Mouse (Mus musculus) hindbrain, embryonic 12.5 days (tissue): ENCODE data around the gene Ubap1l. TPM values are rescaled to one million over a fixed set of nuclear protein-coding genes. Genes with fewer than 3 reads are reported as not detected.

Experiments used
- ATAC-seq: fragments of 200-750 bp; cut with Nextera tagmentation; 2 replicates; pipeline ENCODE4 v1.8.0; 2017; ENCODE audit warnings: moderate TSS enrichment; ENCODE audit not compliant: low FRiP score
- H3K27ac ChIP-seq: fragments of 300-500 bp; sonication (generic); 2 replicates; pipeline ENCODE4 v1.5.1; 2016; ENCODE audit warnings: mild to moderate bottlenecking
- H3K27me3 ChIP-seq: fragments of 300-500 bp; sonication (generic); 2 replicates; pipeline ENCODE4 v1.6.1; 2016; ENCODE audit warnings: mild to moderate bottlenecking
- H3K36me3 ChIP-seq: fragments of 300-500 bp; sonication (generic); 2 replicates; pipeline ENCODE4 v1.6.1; 2016; ENCODE audit warnings: mild to moderate bottlenecking
- H3K4me1 ChIP-seq: fragments of 300-500 bp; sonication (generic); 2 replicates; pipeline ENCODE4 v1.6.1; 2016
- H3K4me2 ChIP-seq: fragments of 300-500 bp; sonication (generic); replicated peaks from 2 replicates; pipeline ENCODE4 v1.6.1; 2016; ENCODE audit warnings: mild to moderate bottlenecking
- H3K4me3 ChIP-seq: fragments of 300-500 bp; sonication (generic); 2 replicates; pipeline ENCODE4 v1.5.1; 2016; ENCODE audit warnings: mild to moderate bottlenecking
- H3K9ac ChIP-seq: fragments of 300-500 bp; sonication (generic); 2 replicates; pipeline ENCODE4 v1.6.1; 2016; ENCODE audit warnings: mild to moderate bottlenecking, moderate library complexity
- H3K9me3 ChIP-seq: fragments of 300-500 bp; sonication (generic); replicated peaks from 2 replicates; pipeline ENCODE4 v1.6.1; 2016; ENCODE audit warnings: mild to moderate bottlenecking
- WGBS: fragments of 180-500 bp; shearing (Covaris S2); methylation state at CpG from one replicate; pipeline ENCODE4 v1.1.7; 2016; 5-methylcytosine and 5-hydroxymethylcytosine counted together
- polyA plus RNA-seq: library from polyadenylated mRNA; unstranded; fragments of >200 nt; fragmentation: Nextera tagmentation; extraction: Ambion mirVana; gene quantifications from 2 replicates; pipeline ENCODE4 v1.2.1, GENCODE M21; 2016

Gene Ubap1l
- polyA plus RNA-seq, 1 experiment from 2014 or later, result 0.72 TPM

DNA sequence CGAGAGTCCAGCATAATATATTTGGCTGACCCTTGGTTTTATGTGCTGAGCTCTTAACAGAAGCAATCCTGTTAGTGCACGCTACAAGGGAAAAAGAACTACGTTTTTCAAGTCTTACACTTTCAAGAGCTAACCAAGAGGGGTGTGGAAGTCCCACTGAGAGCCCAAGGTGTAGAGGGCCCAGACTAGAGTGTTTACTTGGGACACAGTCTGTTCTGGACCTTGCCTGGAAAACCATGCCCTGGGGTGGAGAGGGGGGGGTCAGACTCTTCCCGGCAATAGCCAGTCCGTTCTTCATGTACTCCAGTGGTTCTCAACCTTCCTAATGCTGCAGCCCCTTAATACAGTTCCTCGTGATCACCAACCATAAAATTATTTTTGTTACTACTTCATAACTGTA is 39.1 kb downstream of the Ubap1l start:
- Histone ChIP-seq H3K4me2 (no peak overlapping the region), H3K4me3 (no peak overlapping the region), H3K36me3 (no peaks in the 10 kb centered on the region), H3K4me1 (peaks cover 3% of the 10 kb centered on the region; the same call in 1 of the 2 replicates), H3K9me3 (no peaks in the 10 kb centered on the region), H3K9ac (no peak overlapping the region), H3K27ac (no peak overlapping the region), H3K27me3 (no peaks in the 10 kb centered on the region)
- 91% methylated on average over 6 of the region's 6 CpGs for WGBS
- ATAC-seq, result no peak

DNA sequence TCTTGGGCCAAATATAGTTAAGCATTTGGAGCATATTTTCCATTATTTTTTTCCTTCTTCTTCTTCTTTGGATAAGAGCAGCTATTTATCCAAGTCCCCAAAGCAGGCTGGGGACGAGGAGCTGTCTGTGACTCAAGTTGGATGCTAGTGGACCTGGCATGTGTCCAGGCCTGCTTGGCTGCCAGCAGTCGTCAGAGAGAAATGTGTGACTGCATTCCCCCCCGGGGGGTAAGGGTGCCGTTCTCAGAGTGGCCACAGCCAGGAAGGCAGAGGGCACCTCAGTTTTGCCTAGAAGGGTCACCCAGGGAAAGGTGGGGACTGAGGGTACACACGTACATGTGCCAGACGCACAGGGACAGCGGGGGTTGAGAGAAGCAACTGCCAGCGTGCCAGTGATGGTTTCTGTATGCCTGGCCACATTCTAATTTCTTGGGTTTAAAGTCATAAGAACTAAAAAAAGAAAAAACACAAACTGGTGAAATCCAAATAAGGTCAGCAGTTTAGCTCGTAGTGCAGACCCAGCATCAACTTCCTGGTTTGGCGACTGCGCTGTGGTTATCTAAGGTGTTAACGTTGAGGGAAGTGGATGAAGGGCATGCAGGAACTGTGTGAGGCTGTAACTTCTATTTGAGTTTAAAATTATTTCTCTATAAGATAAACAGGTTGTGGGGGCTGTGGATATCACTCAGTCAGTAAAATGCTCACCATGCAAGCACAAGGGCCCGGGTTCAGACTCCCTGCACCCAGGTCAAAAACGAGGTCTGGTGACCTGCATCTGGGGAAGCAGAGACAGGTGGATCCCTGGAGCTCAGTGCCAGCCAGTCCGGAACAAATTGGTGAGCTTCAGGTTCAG is 43.7 kb downstream of the Ubap1l start:
- H3K4me2 ChIP-seq, result no peak overlapping the region
- no peaks in the 10 kb centered on the region; the same call in 1 of the 2 replicates for H3K36me3 ChIP-seq
- ATAC-seq, result no peak
- no peaks in the 10 kb centered on the region for H3K4me1 ChIP-seq
- no peaks in the 10 kb centered on the region for H3K9me3 ChIP-seq
- no peaks in the 10 kb centered on the region for H3K27me3 ChIP-seq
- no peak overlapping the region for H3K27ac ChIP-seq
- no peak overlapping the region for H3K4me3 ChIP-seq
- H3K9ac ChIP-seq, result no peak overlapping the region
- 74% methylated on average over 15 of the region's 15 CpGs for WGBS

DNA sequence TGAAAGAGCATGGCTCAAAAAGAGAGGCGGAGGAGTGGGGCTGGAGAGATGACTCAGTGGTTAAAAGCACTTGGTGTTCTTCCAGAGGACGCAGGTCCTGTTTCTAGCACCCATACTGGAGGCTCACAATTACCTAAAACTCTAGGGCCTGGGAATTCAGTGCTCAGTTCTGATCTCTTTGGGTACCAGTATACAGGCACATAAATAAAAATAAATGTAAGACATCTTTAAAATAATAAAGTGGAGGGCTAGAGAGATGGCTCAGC is 44.3 kb downstream of the Ubap1l start:
- Histone ChIP-seq H3K36me3 (no peaks in the 10 kb centered on the region; the same call in 1 of the 2 replicates), H3K4me1 (no peaks in the 10 kb centered on the region), H3K4me2 (no peak overlapping the region), H3K9me3 (no peaks in the 10 kb centered on the region), H3K27me3 (no peaks in the 10 kb centered on the region), H3K27ac (no peak overlapping the region), H3K9ac (no peak overlapping the region), H3K4me3 (no peak overlapping the region)
- ATAC-seq, result no peak
- 86% methylated on average over 2 of the region's 2 CpGs for WGBS

DNA sequence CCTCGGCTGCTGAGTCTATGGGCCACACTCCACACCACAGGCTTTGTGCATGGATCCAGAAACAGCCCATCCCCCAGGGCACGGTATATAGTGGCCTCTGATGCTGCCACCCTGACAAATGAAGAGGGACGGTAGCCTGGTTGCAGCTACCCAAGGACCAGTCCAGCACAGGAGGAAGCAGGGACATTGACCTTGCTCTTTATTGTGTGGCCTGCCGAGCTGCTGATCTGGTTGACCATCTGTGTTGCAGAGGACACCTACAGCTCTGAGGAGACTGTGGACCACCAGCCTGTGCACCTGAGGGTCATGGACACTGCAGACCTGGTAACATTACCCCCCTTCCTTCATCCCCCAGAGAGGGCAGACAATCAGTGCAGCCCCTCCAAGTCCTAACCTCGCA is 46.5 kb downstream of the Ubap1l start:
- no peak overlapping the region for H3K4me2 ChIP-seq
- H3K9ac ChIP-seq, result no peak overlapping the region
- no peaks in the 10 kb centered on the region; the same call in 1 of the 2 replicates for H3K36me3 ChIP-seq
- WGBS, result 91% methylated on average over 5 of the region's 5 CpGs
- no peak overlapping the region for H3K27ac ChIP-seq
- H3K4me1 ChIP-seq, result no peaks in the 10 kb centered on the region
- no peak overlapping the region for H3K4me3 ChIP-seq
- no peaks in the 10 kb centered on the region for H3K27me3 ChIP-seq
- no peak for ATAC-seq
- H3K9me3 ChIP-seq, result no peaks in the 10 kb centered on the region

DNA sequence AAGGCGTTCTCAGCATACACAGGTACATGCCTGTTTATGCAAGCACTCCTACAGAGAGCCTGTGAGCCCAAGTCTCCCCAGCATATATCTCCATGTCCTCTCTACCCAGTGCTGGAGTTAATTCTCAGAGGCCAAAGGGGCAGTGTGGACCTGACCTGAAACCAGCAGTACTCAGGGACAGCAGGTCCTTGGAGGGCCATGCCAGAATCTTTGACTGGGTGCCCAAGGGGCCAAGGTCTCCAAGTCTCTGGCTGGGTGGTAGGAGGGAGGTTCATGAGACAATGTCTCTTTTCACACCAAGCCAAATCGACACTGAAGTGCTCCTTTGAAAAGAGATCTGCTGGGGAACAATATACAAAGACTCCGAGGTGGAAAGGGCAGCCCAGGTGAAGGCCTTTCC is 47.0 kb downstream of the Ubap1l start:
- H3K27ac ChIP-seq, result no peak overlapping the region
- H3K36me3 ChIP-seq, result no peaks in the 10 kb centered on the region; the same call in 1 of the 2 replicates
- H3K9me3 ChIP-seq, result no peaks in the 10 kb centered on the region
- no peaks in the 10 kb centered on the region for H3K27me3 ChIP-seq
- H3K4me3 ChIP-seq, result no peak overlapping the region
- no peak for ATAC-seq
- H3K4me2 ChIP-seq, result no peak overlapping the region
- 83% methylated on average over 3 of the region's 3 CpGs for WGBS
- H3K4me1 ChIP-seq, result no peaks in the 10 kb centered on the region
- H3K9ac ChIP-seq, result no peak overlapping the region

DNA sequence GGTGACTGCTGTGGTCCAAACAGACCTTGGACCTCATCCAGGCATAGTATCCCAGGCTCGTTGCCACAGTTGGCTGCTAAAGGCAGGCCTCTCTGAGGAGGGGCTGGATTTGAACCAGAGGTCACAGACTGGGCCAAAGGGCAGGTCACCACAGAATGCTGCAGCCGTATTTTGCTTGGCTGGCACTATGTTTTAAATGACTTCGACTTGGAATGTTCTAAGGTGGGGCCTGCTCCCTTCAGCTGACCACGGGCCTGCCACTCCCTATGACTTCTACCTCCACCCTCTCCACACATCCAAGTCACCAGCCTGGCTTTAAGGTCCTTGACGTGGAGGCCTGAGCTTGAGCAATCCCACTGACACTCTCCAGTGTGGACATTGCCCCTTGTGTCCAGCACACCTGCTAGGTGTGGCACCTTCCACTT is 48.0 kb downstream of the Ubap1l start:
- Histone ChIP-seq H3K36me3 (no peaks in the 10 kb centered on the region; the same call in 1 of the 2 replicates), H3K9ac (no peak overlapping the region), H3K4me3 (no peak overlapping the region), H3K4me1 (no peaks in the 10 kb centered on the region), H3K27me3 (no peaks in the 10 kb centered on the region), H3K4me2 (no peak overlapping the region), H3K9me3 (no peaks in the 10 kb centered on the region), H3K27ac (no peak overlapping the region)
- WGBS, result 67% methylated on average over 5 of the region's 5 CpGs
- no peak for ATAC-seq

DNA sequence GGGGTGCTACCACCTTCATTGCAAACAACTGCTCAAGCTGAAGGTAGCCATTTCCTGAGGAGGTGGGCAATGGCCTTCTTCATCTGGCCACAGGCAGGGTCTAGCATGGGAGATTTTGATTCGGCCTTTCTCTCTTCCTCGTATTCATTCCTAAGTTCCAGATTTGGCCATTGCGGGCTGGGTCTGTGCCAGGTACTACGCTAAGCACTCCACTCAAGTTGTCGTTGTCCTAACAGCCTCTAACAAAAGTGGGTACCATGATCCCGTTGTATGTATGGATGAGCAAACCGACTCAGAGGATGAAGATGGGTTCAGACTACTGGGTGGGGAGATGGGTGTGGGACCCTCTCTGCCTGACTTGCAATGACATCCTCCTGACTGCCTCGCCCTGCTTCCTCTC is 49.5 kb downstream of the Ubap1l start:
- H3K27me3 ChIP-seq, result no peaks in the 10 kb centered on the region
- H3K9me3 ChIP-seq, result no peaks in the 10 kb centered on the region
- no peaks in the 10 kb centered on the region for H3K4me1 ChIP-seq
- 94% methylated on average over 8 of the region's 8 CpGs for WGBS
- ATAC-seq, result no peak
- no peak overlapping the region for H3K4me2 ChIP-seq
- H3K27ac ChIP-seq, result no peak overlapping the region
- H3K36me3 ChIP-seq, result no peaks in the 10 kb centered on the region; the same call in 1 of the 2 replicates
- no peak overlapping the region for H3K4me3 ChIP-seq
- H3K9ac ChIP-seq, result no peak overlapping the region

DNA sequence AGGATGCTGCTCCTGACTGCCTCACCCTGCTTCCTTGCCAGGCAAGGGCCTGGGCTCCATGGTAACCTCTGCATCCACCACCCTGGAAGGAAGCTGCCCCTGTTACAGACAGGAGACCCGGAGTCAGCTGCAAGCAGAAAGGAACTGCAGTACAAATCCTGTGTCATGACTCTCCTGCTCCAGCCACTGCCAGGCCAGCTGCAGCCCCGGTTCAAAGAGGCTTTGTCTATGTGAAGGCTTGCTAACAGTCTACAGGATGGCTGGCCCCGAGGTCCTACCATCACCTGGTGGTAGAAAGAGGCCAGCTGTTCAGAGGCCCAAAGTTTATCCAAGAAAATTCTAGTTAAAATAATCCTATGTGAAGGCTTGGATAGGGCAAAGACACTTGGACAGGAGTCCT is 50.5 kb downstream of the Ubap1l start:
- no peaks in the 10 kb centered on the region; the same call in 1 of the 2 replicates for H3K36me3 ChIP-seq
- no peak overlapping the region for H3K4me2 ChIP-seq
- H3K4me3 ChIP-seq, result no peak overlapping the region
- no peaks in the 10 kb centered on the region for H3K9me3 ChIP-seq
- no peaks in the 10 kb centered on the region for H3K27me3 ChIP-seq
- ATAC-seq, result no peak
- no peak overlapping the region for H3K9ac ChIP-seq
- 73% methylated on average over 3 of the region's 3 CpGs for WGBS
- H3K27ac ChIP-seq, result no peak overlapping the region
- H3K4me1 ChIP-seq, result no peaks in the 10 kb centered on the region

DNA sequence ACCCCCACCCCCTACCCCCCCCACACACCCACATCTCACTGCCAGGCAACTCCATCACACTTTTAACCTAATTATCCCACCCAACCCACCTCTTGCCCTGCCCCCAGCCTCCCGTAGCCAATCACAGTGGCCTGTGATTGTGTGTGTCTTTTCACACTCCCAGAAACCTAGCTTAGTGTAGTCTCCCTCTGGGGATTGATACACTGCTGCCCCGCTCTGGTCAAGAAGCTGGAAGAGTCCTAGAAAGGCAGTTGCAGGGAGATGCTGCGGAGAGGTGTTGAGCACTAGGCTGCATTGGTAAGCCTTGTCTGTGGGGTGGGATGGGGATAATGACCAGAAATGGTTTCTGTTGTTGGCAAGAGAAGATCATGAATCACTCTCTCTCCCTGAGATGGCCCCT is 56.9 kb downstream of the Ubap1l start:
- WGBS, result 60% methylated on average over 3 of the region's 3 CpGs
- no peak overlapping the region for H3K4me2 ChIP-seq
- no peaks in the 10 kb centered on the region for H3K27me3 ChIP-seq
- H3K36me3 ChIP-seq, result no peaks in the 10 kb centered on the region
- no peaks in the 10 kb centered on the region for H3K9me3 ChIP-seq
- H3K4me3 ChIP-seq, result no peak overlapping the region
- ATAC-seq, result no peak
- no peak overlapping the region for H3K9ac ChIP-seq
- H3K27ac ChIP-seq, result no peak overlapping the region
- no peaks in the 10 kb centered on the region for H3K4me1 ChIP-seq

DNA sequence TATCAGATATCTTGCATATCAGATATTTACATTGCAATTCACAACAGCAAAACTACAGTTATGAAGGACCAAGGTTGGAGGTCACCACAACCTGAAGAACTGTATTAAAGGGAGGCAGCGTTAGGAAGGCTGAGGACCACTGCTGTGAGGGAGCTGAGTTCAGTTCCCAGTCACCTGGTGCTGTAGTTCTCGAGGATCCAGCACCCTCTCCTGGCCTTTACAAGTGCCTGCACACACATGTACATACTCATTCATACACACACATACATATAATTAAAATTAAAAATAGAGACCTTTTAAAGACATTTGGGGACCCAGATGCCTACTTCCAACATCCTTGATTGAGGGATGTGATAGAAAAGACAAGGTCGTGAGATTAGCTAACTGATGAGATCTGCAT is 58.8 kb downstream of the Ubap1l start:
- H3K4me3 ChIP-seq, result no peak overlapping the region
- ATAC-seq, result no peak
- no peaks in the 10 kb centered on the region for H3K9me3 ChIP-seq
- no peak overlapping the region for H3K4me2 ChIP-seq
- H3K27ac ChIP-seq, result no peak overlapping the region
- H3K4me1 ChIP-seq, result no peaks in the 10 kb centered on the region
- no peaks in the 10 kb centered on the region; the same call in 1 of the 2 replicates for H3K27me3 ChIP-seq
- H3K36me3 ChIP-seq, result no peaks in the 10 kb centered on the region
- H3K9ac ChIP-seq, result no peak overlapping the region
- WGBS, result 76% methylated on average over 3 of the region's 3 CpGs

DNA sequence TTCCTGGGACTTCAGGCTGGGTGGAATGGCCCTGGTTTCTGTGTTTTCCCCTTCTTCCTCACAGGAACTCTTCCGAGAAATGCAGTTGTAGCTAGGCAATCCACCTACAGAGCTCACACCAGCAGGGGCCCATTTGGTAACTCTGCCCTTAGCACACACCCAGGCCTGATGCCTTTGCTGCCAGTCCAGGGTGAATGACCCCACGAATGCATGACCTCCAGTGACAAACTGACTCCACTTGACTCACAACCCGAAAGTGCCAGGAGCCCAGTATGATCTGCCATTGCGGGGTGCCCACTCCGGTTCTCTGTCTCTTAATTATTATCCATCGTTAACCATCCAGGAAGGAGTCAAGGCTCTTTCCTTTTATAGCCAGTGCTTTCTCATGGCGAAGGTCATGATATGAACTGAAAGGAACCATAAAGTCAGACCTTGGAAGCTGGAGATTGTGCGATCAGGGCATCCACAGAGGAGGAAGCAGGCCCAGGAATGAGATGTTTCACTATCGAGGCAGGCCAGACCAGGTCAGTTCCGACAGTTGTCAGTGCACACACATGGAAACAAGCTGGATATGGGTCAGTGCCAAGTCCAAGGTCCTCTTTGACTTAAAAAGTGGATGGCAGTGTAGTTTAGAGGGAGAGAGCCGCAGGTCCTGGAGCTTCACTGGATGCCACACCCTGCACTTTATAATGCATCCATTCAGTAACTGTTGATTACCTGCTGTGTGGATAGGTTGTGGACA is 62.1 kb downstream of the Ubap1l start, which contains the start of gene Slc51b:
Gene Slc51b, minus strand, starts transcription at position 196 of the 742 bp plus-strand sequence.
- H3K27me3 ChIP-seq, result no peaks in the 10 kb centered on the region; the same call in 1 of the 2 replicates
- 82% methylated on average over 11 of the region's 11 CpGs for WGBS
- H3K36me3 ChIP-seq, result no peaks in the 10 kb centered on the region
- no peak within 1 kb of the TSS for H3K27ac ChIP-seq
- no peak for ATAC-seq
- no peak within 1 kb of the TSS for H3K4me2 ChIP-seq
- H3K4me3 ChIP-seq, result no peak within 1 kb of the TSS
- no peak within 1 kb of the TSS for H3K9ac ChIP-seq
- H3K4me1 ChIP-seq, result no peaks in the 10 kb centered on the region
- no peaks in the 10 kb centered on the region for H3K9me3 ChIP-seq

DNA sequence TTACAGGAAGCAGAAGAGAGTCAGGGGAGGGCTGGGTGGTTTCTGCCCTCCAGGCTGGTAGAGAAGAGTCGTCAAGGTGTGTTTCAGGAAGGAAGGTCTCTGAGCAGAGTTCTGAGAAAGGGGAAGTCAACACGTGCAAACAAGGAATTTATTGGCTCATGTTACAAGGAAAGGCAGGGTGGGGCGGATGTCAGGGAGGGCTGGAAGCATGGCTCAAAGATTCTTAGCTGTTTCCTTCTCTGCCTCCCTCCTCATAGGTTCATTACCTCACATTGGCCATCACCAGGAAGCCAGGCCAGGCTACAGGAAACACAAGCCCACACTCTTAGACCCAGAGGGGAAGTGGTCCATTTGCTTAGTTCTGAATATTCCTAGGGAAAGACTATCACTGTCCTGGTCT is 63.6 kb downstream of the Ubap1l start:
- ATAC-seq, result no peak

More for the DNA sequence above, 63.6 kb downstream of the Ubap1l start:
- Histone ChIP-seq H3K4me1 (no peaks in the 10 kb centered on the region), H3K9me3 (no peaks in the 10 kb centered on the region), H3K4me3 (no peak overlapping the region), H3K9ac (no peak overlapping the region), H3K36me3 (no peaks in the 10 kb centered on the region), H3K27ac (no peak overlapping the region), H3K4me2 (no peak overlapping the region), H3K27me3 (no peaks in the 10 kb centered on the region; the same call in 1 of the 2 replicates)
- WGBS, result 51% methylated on average over 3 of the region's 3 CpGs
